In the genomic region with DNA sequence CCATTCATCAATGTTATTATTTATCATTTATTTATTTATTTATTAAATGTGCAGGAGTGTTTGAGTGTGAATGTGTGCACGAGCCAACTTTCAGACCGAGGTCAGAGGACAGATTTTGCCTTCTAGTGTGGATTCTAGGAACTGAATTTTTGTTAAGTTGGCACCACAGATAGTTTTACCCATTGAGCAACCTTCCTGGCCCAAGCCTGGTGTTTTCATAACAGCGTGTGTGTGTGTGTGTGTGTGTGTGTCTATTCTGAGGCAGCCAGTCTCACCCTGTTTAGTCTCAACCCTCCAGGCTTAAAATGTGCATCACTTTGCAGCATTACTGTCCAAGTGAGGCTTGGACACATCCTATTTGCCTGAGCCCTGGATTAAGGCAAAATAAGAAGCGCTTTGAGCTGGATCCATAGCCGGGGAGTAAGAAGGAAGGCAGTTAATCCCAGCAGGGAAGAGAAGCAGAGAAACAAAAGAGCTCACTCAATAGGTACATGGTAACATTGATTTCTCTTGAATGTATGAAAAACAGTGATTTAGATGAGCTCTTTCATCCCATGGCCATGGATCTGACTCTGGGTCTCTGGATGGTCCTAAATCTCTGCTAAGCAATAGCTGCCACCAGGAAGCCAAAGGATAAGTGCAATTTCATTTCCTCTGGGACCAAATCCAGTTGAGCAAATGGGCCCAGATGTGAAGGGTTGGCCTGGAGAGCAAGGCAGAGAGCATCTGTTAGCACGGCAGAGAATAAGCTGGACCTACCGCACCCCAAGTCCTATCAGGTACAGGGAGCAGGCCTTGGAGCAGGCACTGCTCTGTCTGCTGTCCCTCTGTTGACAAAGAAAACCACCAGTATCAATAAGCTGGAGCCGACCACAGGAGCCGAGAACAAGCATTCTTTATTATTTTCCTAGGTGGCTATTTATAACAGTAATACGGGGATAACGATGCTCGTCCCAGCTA, we compare ENCODE assay signal across 24 mouse cellular contexts. TPM values are rescaled to one million over a fixed set of nuclear protein-coding genes. Genes with fewer than 3 reads are reported as not detected.
DNase-seq lines count a peak whose midpoint lies in the region; ATAC-seq and TF ChIP-seq lines count a peak whose summit lies in the region.
"Had no signal": no experiment of that assay in that cellular context is flagged by ENCODE, and none has a peak within 500 bp of the region (broad histone marks: within the 10 kb centered on the region; RNA-seq: fewer than 3 reads in every experiment).

No protein-coding gene starts in this region.

- peaks cover 45% of the 10 kb centered on the region for H3K36me3 ChIP-seq in forebrain, embryonic 10.5 days (replicated peaks)
- H3K36me3 ChIP-seq in forebrain, embryonic 16.5 days (ENCODE audit: control insufficient read depth, insufficient read depth) = peaks cover 6% of the 10 kb centered on the region; the same call in 1 of the 2 replicates
- peaks cover 17% of the 10 kb centered on the region for H3K36me3 ChIP-seq in heart, embryonic 11.5 days (ENCODE audit: control insufficient read depth, insufficient read depth, low read length)
- peaks cover 35% of the 10 kb centered on the region for H3K36me3 ChIP-seq in midbrain, embryonic 13.5 days
- peaks cover 15% of the 10 kb centered on the region for H3K36me3 ChIP-seq in midbrain, postnatal 0 days (ENCODE audit: insufficient read depth, low read length)

- H3K4me2 ChIP-seq in forebrain, embryonic 16.5 days (ENCODE audit: low read length) = no peak overlapping the region
- H3K4me2 ChIP-seq in heart, embryonic 11.5 days = no peak overlapping the region
- H3K4me2 ChIP-seq in midbrain, embryonic 13.5 days (replicated peaks) = no peak overlapping the region
- H3K4me2 ChIP-seq in midbrain, postnatal 0 days (ENCODE audit: low read depth, low read length, poor library complexity, severe bottlenecking) = no peak overlapping the region
- H3K4me2 ChIP-seq: heart, embryonic 15.5 days; kidney, embryonic 15.5 days; liver, embryonic 15.5 days; midbrain, embryonic 12.5 days; neural tube, embryonic 12.5 days had no signal

- DNase-seq in forebrain, embryonic 10.5 days (ENCODE audit: extremely low spot score, low spot score) = no peak
- no peak for DNase-seq in heart, postnatal 4 days
- DNase-seq in midbrain, postnatal 0 days (ENCODE audit: low spot score) = no peak
- DNase-seq in NIH3T3 (ENCODE audit: low read depth) = peak; percentile 53
- no peak for DNase-seq in natural killer cell, adult 2 months (ENCODE audit: low spot score in 2 of 2)
- DNase-seq: cerebellum, adult 11-12 months; cerebellum, postnatal 10 days; layer of hippocampus, adult 9-11 months; lung, postnatal 14 days; right cerebral cortex, postnatal 25 days; thymus, postnatal 25 days had no signal

- H3K27ac ChIP-seq in forebrain, embryonic 10.5 days = 0 out of 2 replicates have a peak overlapping the region, but pooled peaks have one; percentile 2
- H3K27ac ChIP-seq in forebrain, embryonic 16.5 days (ENCODE audit: low read length) = no peak overlapping the region
- H3K27ac ChIP-seq in heart, embryonic 11.5 days (ENCODE audit: low read depth, low read length) = no peak overlapping the region
- no peak overlapping the region for H3K27ac ChIP-seq in midbrain, embryonic 13.5 days
- H3K27ac ChIP-seq in midbrain, postnatal 0 days (ENCODE audit: low read depth, low read length) = no peak overlapping the region
- H3K27ac ChIP-seq: embryonic facial prominence, embryonic 10.5 days; heart, embryonic 15.5 days; hindbrain, embryonic 10.5 days; kidney, embryonic 15.5 days; left cerebral cortex, adult 2 months; liver, embryonic 15.5 days; midbrain, embryonic 12.5 days; neural tube, embryonic 12.5 days had no signal

- peaks cover 6% of the 10 kb centered on the region for H3K27me3 ChIP-seq in forebrain, embryonic 10.5 days (ENCODE audit: poor library complexity, severe bottlenecking)
- no peaks in the 10 kb centered on the region for H3K27me3 ChIP-seq in forebrain, embryonic 16.5 days (replicated peaks; ENCODE audit: control insufficient read depth, insufficient read depth, low read length)
- peaks cover 11% of the 10 kb centered on the region for H3K27me3 ChIP-seq in heart, embryonic 11.5 days (ENCODE audit: control insufficient read depth, insufficient read depth, low read length)
- H3K27me3 ChIP-seq in midbrain, embryonic 13.5 days = no peaks in the 10 kb centered on the region
- no peaks in the 10 kb centered on the region for H3K27me3 ChIP-seq in midbrain, postnatal 0 days (ENCODE audit: insufficient read depth, low read length)
- H3K27me3 ChIP-seq: kidney, embryonic 15.5 days; neural tube, embryonic 12.5 days had no signal

- H3K4me3 ChIP-seq in forebrain, embryonic 10.5 days = no peak overlapping the region
- H3K4me3 ChIP-seq in forebrain, embryonic 16.5 days (replicated peaks; ENCODE audit: low read length) = no peak overlapping the region
- H3K4me3 ChIP-seq in heart, embryonic 11.5 days (ENCODE audit: low read depth, low read length) = no peak overlapping the region
- no peak overlapping the region for H3K4me3 ChIP-seq in midbrain, embryonic 13.5 days (replicated peaks)
- H3K4me3 ChIP-seq in midbrain, postnatal 0 days (ENCODE audit: low read depth, low read length) = no peak overlapping the region
- H3K4me3 ChIP-seq: embryonic facial prominence, embryonic 10.5 days; heart, embryonic 15.5 days; hindbrain, embryonic 10.5 days; kidney, embryonic 15.5 days; left cerebral cortex, adult 2 months; liver, embryonic 15.5 days; midbrain, embryonic 12.5 days; neural tube, embryonic 12.5 days had no signal

- ATAC-seq in forebrain, embryonic 16.5 days = no peak
- no peak for ATAC-seq in heart, embryonic 11.5 days (replicated peaks; ENCODE audit: insufficient number of reproducible peaks, low FRiP score, low TSS enrichment)
- no peak for ATAC-seq in midbrain, embryonic 13.5 days
- ATAC-seq in midbrain, postnatal 0 days (ENCODE audit: low FRiP score) = no peak
- ATAC-seq: CD4-positive, CD25-positive, alpha-beta regulatory T cell, adult 4 months; intestine, postnatal 0 days had no signal

- no peak overlapping the region for H3K9ac ChIP-seq in forebrain, embryonic 16.5 days (replicated peaks; ENCODE audit: low read depth, low read length)
- 0 out of 2 replicates have a peak overlapping the region, but pooled peaks have one; percentile 16 for H3K9ac ChIP-seq in heart, embryonic 11.5 days (ENCODE audit: low read depth, low read length)
- 0 out of 2 replicates have a peak overlapping the region, but pooled peaks have one; percentile 1 for H3K9ac ChIP-seq in midbrain, embryonic 13.5 days (replicated peaks)
- H3K9ac ChIP-seq in midbrain, postnatal 0 days (replicated peaks; ENCODE audit: low read length, poor library complexity, severe bottlenecking) = no peak overlapping the region
- H3K9ac ChIP-seq: heart, embryonic 15.5 days; kidney, embryonic 15.5 days; liver, embryonic 15.5 days; midbrain, embryonic 12.5 days; neural tube, embryonic 12.5 days had no signal

- peaks cover 35% of the 10 kb centered on the region for H3K4me1 ChIP-seq in forebrain, embryonic 10.5 days
- H3K4me1 ChIP-seq in forebrain, embryonic 16.5 days (replicated peaks; ENCODE audit: control insufficient read depth, insufficient read depth, low read length) = no peaks in the 10 kb centered on the region
- H3K4me1 ChIP-seq in heart, embryonic 11.5 days (ENCODE audit: control insufficient read depth, insufficient read depth, low read length) = no peaks in the 10 kb centered on the region
- no peaks in the 10 kb centered on the region for H3K4me1 ChIP-seq in midbrain, embryonic 13.5 days (replicated peaks)
- H3K4me1 ChIP-seq in midbrain, postnatal 0 days (ENCODE audit: insufficient read depth, low read length) = no peaks in the 10 kb centered on the region
- H3K4me1 ChIP-seq: neural tube, embryonic 12.5 days had no signal

- WGBS in forebrain, embryonic 10.5 days = 76% methylated on average over 12 of the region's 12 CpGs
- WGBS in forebrain, embryonic 16.5 days = 54% methylated on average over 12 of the region's 12 CpGs
- 85% methylated on average over 12 of the region's 12 CpGs for whole genome bisulfite sequencing in heart, embryonic 11.5 days (ENCODE audit: insufficient replicate concordance)
- WGBS in midbrain, embryonic 13.5 days = 78% methylated on average over 12 of the region's 12 CpGs
- WGBS in midbrain, postnatal 0 days = 78% methylated on average over 12 of the region's 12 CpGs

- TF ChIP-seq CTCF in midbrain, postnatal 0 days (IDR thresholded peaks at IDR 0.05) = no peak

- H3K9me3 ChIP-seq in forebrain, embryonic 10.5 days = no peaks in the 10 kb centered on the region
- H3K9me3 ChIP-seq in forebrain, embryonic 16.5 days (ENCODE audit: control insufficient read depth, low read length) = no peaks in the 10 kb centered on the region
- H3K9me3 ChIP-seq in heart, embryonic 11.5 days (replicated peaks; ENCODE audit: control insufficient read depth, low read length) = no peaks in the 10 kb centered on the region
- H3K9me3 ChIP-seq in midbrain, embryonic 13.5 days = no peaks in the 10 kb centered on the region
- no peaks in the 10 kb centered on the region for H3K9me3 ChIP-seq in midbrain, postnatal 0 days (ENCODE audit: low read length)
- H3K9me3 ChIP-seq: embryonic facial prominence, embryonic 10.5 days; heart, embryonic 15.5 days; hindbrain, embryonic 10.5 days; kidney, embryonic 15.5 days; liver, embryonic 15.5 days; midbrain, embryonic 12.5 days; neural tube, embryonic 12.5 days had no signal

RNA-seq across cellular contexts. Expression of a gene that starts 16.0 kb away (rescaled TPM):
- polyA plus RNA-seq in forebrain, embryonic 10.5 days (2016; fragmentation: Nextera tagmentation; extraction: Ambion mirVana) = 66.5 and 69.5 TPM in 2 replicates
- 40.2 and 42.0 TPM in 2 replicates for polyA plus RNA-seq in forebrain, embryonic 16.5 days (2015; fragmentation: Nextera tagmentation; extraction: Ambion mirVana)
- polyA plus RNA-seq in heart, embryonic 11.5 days (2014; fragmentation: Nextera tagmentation; extraction: Ambion mirVana) = 64.2 and 70.3 TPM in 2 replicates
- 10 to 100 TPM; 45.1 to 47.3 TPM for total RNA-seq in heart, postnatal 4 days (2021)
- polyA plus RNA-seq in midbrain, embryonic 13.5 days (2015; fragmentation: Nextera tagmentation; extraction: Ambion mirVana) = 39.6 and 46.4 TPM in 2 replicates
- 21.4 and 29.1 TPM in 2 replicates for total RNA-seq in midbrain, postnatal 0 days (2014; rRNA removed)
- polyA plus RNA-seq in midbrain, postnatal 0 days (2015; fragmentation: Nextera tagmentation; extraction: Ambion mirVana) = 33.0 and 36.0 TPM in 2 replicates

RNA-seq across cellular contexts. Expression of a gene that starts 20.4 kb away (rescaled TPM):
- 0.01 and 0.04 TPM in 2 replicates for polyA plus RNA-seq in forebrain, embryonic 10.5 days (2016; fragmentation: Nextera tagmentation; extraction: Ambion mirVana)
- polyA plus RNA-seq in forebrain, embryonic 16.5 days (2015; fragmentation: Nextera tagmentation; extraction: Ambion mirVana) = 0.16 and 0.19 TPM in 2 replicates
- polyA plus RNA-seq in heart, embryonic 11.5 days (2014; fragmentation: Nextera tagmentation; extraction: Ambion mirVana) = 0.01 TPM in 1 of 2 replicates, not detected in the other
- under 1 TPM; 0.05 to 0.17 TPM for total RNA-seq in heart, postnatal 4 days (2021)
- polyA plus RNA-seq in midbrain, embryonic 13.5 days (2015; fragmentation: Nextera tagmentation; extraction: Ambion mirVana) = 0.39 and 0.48 TPM in 2 replicates
- total RNA-seq in midbrain, postnatal 0 days (2014; rRNA removed) = 0.57 and 0.71 TPM in 2 replicates
- 0.66 and 0.78 TPM in 2 replicates for polyA plus RNA-seq in midbrain, postnatal 0 days (2015; fragmentation: Nextera tagmentation; extraction: Ambion mirVana)
- polyA plus RNA-seq: liver, embryonic 15.5 days had no signal

RNA-seq across cellular contexts. Expression of a gene that starts 30.8 kb away (rescaled TPM):
- 3.8 and 4.2 TPM in 2 replicates for polyA plus RNA-seq in forebrain, embryonic 10.5 days (2016; fragmentation: Nextera tagmentation; extraction: Ambion mirVana)
- 10.7 and 11.5 TPM in 2 replicates for polyA plus RNA-seq in forebrain, embryonic 16.5 days (2015; fragmentation: Nextera tagmentation; extraction: Ambion mirVana)
- polyA plus RNA-seq in heart, embryonic 11.5 days (2014; fragmentation: Nextera tagmentation; extraction: Ambion mirVana) = 2.2 and 2.9 TPM in 2 replicates
- 10 to 100 TPM; 24.2 to 28.9 TPM for total RNA-seq in heart, postnatal 4 days (2021)
- polyA plus RNA-seq in midbrain, embryonic 13.5 days (2015; fragmentation: Nextera tagmentation; extraction: Ambion mirVana) = 8.8 and 9.4 TPM in 2 replicates
- total RNA-seq in midbrain, postnatal 0 days (2014; rRNA removed) = 54.9 and 60.4 TPM in 2 replicates
- 6.9 and 7.4 TPM in 2 replicates for polyA plus RNA-seq in midbrain, postnatal 0 days (2015; fragmentation: Nextera tagmentation; extraction: Ambion mirVana)

RNA-seq across cellular contexts. Expression of a gene that starts 51.1 kb away (rescaled TPM):
- polyA plus RNA-seq in forebrain, embryonic 10.5 days (2016; fragmentation: Nextera tagmentation; extraction: Ambion mirVana) = 96.2 and 101 TPM in 2 replicates
- 140 and 157 TPM in 2 replicates for polyA plus RNA-seq in forebrain, embryonic 16.5 days (2015; fragmentation: Nextera tagmentation; extraction: Ambion mirVana)
- 78.0 and 79.8 TPM in 2 replicates for polyA plus RNA-seq in heart, embryonic 11.5 days (2014; fragmentation: Nextera tagmentation; extraction: Ambion mirVana)
- total RNA-seq in heart, postnatal 4 days (2021) = 10 to 100 TPM; 85.9 to 97.2 TPM
- 146 and 156 TPM in 2 replicates for polyA plus RNA-seq in midbrain, embryonic 13.5 days (2015; fragmentation: Nextera tagmentation; extraction: Ambion mirVana)
- 52.5 and 81.0 TPM in 2 replicates for total RNA-seq in midbrain, postnatal 0 days (2014; rRNA removed)
- 97.8 and 109 TPM in 2 replicates for polyA plus RNA-seq in midbrain, postnatal 0 days (2015; fragmentation: Nextera tagmentation; extraction: Ambion mirVana)

Comparison
In these comparisons a context has a peak if more than half of its experiments do, and no peak if none do; other contexts are left out.
1. H3K9ac ChIP-seq: peak in heart, embryonic 11.5 days (single experiment) and midbrain, embryonic 13.5 days (single experiment); none in forebrain, embryonic 16.5 days (single experiment) and midbrain, postnatal 0 days (single experiment).